Mouse (Mus musculus): Measurements from ENCODE around the gene Inpp4b. TPM values are rescaled to one million over a fixed set of nuclear protein-coding genes. Genes with fewer than 3 reads are reported as not detected.

Gene Inpp4b
- polyA plus RNA-seq, 1 experiment: 22.6 TPM

DNA sequence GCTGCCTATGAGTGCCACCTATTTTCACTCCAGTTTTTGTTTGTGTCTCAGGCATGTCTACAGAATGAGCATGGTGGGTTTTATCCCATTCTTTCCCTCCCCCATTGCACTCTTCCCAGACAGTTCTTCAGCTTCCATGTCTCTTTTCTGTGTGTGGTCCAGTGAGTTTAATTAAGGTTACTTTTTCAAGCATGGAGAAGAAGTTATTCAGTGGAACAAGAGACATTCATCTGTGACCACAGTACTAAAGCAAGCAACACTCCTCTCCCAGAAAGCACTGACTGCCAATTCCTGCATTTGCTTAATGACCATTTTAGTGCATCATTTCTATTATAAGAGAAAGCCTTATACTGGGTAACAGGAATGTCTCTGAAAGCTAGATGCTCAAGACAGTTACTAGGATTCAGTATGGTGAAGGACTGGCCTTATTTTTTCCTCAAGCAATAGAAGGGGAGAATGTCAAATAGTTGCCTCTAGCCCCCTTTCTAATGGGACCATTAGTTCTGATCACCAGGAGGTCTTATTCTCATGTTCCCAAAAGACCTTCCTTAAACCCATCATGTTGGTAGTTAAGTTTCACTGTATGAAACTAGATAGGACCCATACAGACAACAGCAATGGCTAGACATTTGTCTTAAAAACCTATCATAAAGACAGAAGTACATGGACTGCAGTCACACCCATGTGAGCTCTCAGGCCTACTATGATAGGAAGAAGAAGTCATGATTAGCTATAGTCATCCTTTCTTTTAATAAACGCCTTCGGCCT lies 147.7 kb downstream of the Inpp4b start:
- no peak for DNase-seq
- Histone ChIP-seq H3K36me3 (ENCODE audit: control insufficient read depth, insufficient read depth, low read length) (no peaks in the 10 kb centered on the region), H3K27me3 (ENCODE audit: control insufficient read depth, insufficient read depth, low read length) (no peaks in the 10 kb centered on the region), H3K4me1 (replicated peaks; ENCODE audit: control insufficient read depth, insufficient read depth, low read length) (peaks cover 3% of the 10 kb centered on the region), H3K4me3 (ENCODE audit: control insufficient read depth, insufficient read depth, low read length) (no peak overlapping the region), H3K27ac (ENCODE audit: control insufficient read depth, insufficient read depth, low read length) (no peak overlapping the region)
- WGBS: 94% methylated on average over 2 of the region's 2 CpGs
- no peak for TF ChIP-seq POLR2A (IDR thresholded peaks at IDR 0.05; ENCODE audit: control insufficient read depth, extremely low read depth, insufficient read depth, low read length, poor library complexity)
- no peak for TF ChIP-seq CTCF (IDR thresholded peaks at IDR 0.05; ENCODE audit: borderline replicate concordance, control insufficient read depth, extremely low read depth, insufficient read depth, low read length, poor library complexity)

DNA sequence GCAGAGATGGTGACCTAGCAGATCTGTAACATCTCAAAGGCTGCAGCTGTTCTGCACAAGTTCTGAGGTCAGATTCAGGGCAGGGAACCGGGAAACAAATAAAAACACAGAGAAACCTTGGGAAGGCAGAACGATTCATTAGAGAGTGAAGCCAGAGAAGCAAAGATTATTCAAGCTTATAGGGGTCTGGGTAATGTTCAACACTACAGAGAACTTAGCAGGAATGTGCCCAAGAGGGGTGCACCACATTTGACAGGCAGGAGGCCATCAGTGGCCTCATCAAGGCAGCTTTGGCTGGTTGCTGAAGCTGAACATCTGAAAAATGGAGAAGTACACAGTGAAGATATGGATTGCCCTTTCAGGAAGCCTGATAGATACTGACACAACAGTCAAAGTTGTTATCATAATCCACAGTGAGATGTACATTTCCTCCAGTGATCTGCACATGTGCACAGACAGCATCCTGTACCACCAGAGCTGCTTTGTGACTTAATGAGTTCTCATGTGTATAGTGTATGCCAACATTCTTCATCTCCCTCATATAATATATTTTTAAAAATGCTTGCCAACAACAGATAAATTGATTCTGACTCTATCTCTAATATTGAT lies 148.8 kb downstream of the Inpp4b start:
- peaks cover 3% of the 10 kb centered on the region for H3K4me1 ChIP-seq (replicated peaks; ENCODE audit: control insufficient read depth, insufficient read depth, low read length)
- no peak overlapping the region for H3K4me3 ChIP-seq (ENCODE audit: control insufficient read depth, insufficient read depth, low read length)
- TF ChIP-seq POLR2A (IDR thresholded peaks at IDR 0.05; ENCODE audit: control insufficient read depth, extremely low read depth, insufficient read depth, low read length, poor library complexity): no peak
- TF ChIP-seq CTCF (IDR thresholded peaks at IDR 0.05; ENCODE audit: borderline replicate concordance, control insufficient read depth, extremely low read depth, insufficient read depth, low read length, poor library complexity): no peak
- no peaks in the 10 kb centered on the region for H3K27me3 ChIP-seq (ENCODE audit: control insufficient read depth, insufficient read depth, low read length)
- DNase-seq: no peak
- no peaks in the 10 kb centered on the region for H3K36me3 ChIP-seq (ENCODE audit: control insufficient read depth, insufficient read depth, low read length)
- H3K27ac ChIP-seq (ENCODE audit: control insufficient read depth, insufficient read depth, low read length): peak overlapping the region; percentile 79
- WGBS: 83% methylated on average over 2 of the region's 2 CpGs

DNA sequence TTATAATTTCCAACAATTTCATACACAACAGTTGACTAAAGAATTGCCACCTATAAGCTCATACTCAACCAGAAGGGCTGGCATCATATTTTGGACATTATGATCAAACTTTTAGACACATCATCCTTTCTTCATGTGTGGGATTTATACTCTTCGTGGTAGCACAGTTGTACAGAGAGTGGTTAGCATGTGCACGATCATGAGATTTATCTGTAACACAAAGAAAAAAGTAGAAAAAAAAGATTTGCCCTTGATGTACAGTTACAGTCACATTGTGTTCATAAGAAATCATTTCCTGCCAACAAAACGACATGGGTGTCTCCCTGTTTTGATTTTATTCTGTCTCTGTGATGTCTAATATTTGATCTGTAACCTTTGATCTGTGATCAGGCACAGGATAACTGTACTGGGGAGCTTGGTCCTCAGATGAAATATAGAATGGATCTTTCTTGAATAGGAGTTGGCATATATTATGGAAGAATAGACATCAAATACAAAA lies 149.4 kb downstream of the Inpp4b start:
- no peak overlapping the region for H3K27ac ChIP-seq (ENCODE audit: control insufficient read depth, insufficient read depth, low read length)
- peaks cover 6% of the 10 kb centered on the region for H3K4me1 ChIP-seq (replicated peaks; ENCODE audit: control insufficient read depth, insufficient read depth, low read length)
- TF ChIP-seq CTCF (IDR thresholded peaks at IDR 0.05; ENCODE audit: borderline replicate concordance, control insufficient read depth, extremely low read depth, insufficient read depth, low read length, poor library complexity) (no peak), POLR2A (IDR thresholded peaks at IDR 0.05; ENCODE audit: control insufficient read depth, extremely low read depth, insufficient read depth, low read length, poor library complexity) (no peak)
- no peaks in the 10 kb centered on the region for H3K36me3 ChIP-seq (ENCODE audit: control insufficient read depth, insufficient read depth, low read length)
- 27% methylated on average over 3 of the region's 3 CpGs for WGBS
- DNase-seq: no peak
- no peak overlapping the region for H3K4me3 ChIP-seq (ENCODE audit: control insufficient read depth, insufficient read depth, low read length)
- no peaks in the 10 kb centered on the region for H3K27me3 ChIP-seq (ENCODE audit: control insufficient read depth, insufficient read depth, low read length)

DNA sequence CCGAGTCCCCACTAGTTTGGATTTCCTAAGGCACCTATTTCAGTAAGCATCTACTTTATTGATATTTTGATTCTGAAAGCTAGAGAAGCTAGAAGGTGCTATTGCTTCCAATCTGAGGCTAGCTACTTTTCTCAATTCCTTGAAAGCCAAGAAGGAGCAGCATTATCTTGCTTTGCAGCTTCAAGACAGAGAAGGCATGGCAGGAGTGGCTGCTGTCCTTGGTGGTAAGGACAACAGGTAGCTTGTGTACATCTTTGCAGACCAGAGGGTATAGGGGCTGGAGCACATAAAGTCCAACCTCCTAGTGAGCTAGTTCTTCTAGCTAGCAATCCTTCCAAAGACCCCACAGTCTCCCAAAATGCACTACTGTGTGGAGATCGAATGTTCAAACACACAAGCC lies 152.5 kb downstream of the Inpp4b start:
- DNase-seq: no peak
- no peak overlapping the region for H3K27ac ChIP-seq (ENCODE audit: control insufficient read depth, insufficient read depth, low read length)
- peaks cover 11% of the 10 kb centered on the region for H3K4me1 ChIP-seq (replicated peaks; ENCODE audit: control insufficient read depth, insufficient read depth, low read length)
- WGBS: 98% methylated on average over 2 of the region's 2 CpGs
- H3K4me3 ChIP-seq (ENCODE audit: control insufficient read depth, insufficient read depth, low read length): no peak overlapping the region
- no peaks in the 10 kb centered on the region for H3K27me3 ChIP-seq (ENCODE audit: control insufficient read depth, insufficient read depth, low read length)
- H3K36me3 ChIP-seq (ENCODE audit: control insufficient read depth, insufficient read depth, low read length): no peaks in the 10 kb centered on the region
- no peak for TF ChIP-seq CTCF (IDR thresholded peaks at IDR 0.05; ENCODE audit: borderline replicate concordance, control insufficient read depth, extremely low read depth, insufficient read depth, low read length, poor library complexity)

DNA sequence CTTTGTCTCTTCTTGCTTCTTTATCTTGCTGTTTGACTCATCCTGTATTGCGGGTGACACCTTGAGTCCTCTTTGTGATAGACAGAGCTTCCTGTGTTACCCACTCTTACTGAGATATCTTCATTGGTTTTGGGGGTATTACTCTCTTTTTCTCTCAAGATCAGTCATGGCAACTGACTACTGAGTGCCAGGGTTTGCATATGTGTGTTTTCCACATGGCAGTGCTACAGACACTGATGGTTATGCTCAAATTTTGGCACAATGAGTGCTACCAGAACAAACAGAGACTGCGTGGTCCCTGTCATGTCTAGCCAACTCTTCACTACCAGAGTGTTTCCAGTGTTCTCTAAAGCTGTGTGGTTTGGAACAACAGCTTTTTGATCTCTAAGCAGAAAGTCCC lies 155.3 kb downstream of the Inpp4b start:
- WGBS: 76% methylated on average over 2 of the region's 2 CpGs
- Histone ChIP-seq H3K4me3 (ENCODE audit: control insufficient read depth, insufficient read depth, low read length) (no peak overlapping the region), H3K27me3 (ENCODE audit: control insufficient read depth, insufficient read depth, low read length) (no peaks in the 10 kb centered on the region), H3K4me1 (replicated peaks; ENCODE audit: control insufficient read depth, insufficient read depth, low read length) (peaks cover 8% of the 10 kb centered on the region), H3K36me3 (ENCODE audit: control insufficient read depth, insufficient read depth, low read length) (no peaks in the 10 kb centered on the region), H3K27ac (ENCODE audit: control insufficient read depth, insufficient read depth, low read length) (no peak overlapping the region)
- no peak for TF ChIP-seq CTCF (IDR thresholded peaks at IDR 0.05; ENCODE audit: borderline replicate concordance, control insufficient read depth, extremely low read depth, insufficient read depth, low read length, poor library complexity)
- no peak for TF ChIP-seq POLR2A (IDR thresholded peaks at IDR 0.05; ENCODE audit: control insufficient read depth, extremely low read depth, insufficient read depth, low read length, poor library complexity)
- DNase-seq: no peak

DNA sequence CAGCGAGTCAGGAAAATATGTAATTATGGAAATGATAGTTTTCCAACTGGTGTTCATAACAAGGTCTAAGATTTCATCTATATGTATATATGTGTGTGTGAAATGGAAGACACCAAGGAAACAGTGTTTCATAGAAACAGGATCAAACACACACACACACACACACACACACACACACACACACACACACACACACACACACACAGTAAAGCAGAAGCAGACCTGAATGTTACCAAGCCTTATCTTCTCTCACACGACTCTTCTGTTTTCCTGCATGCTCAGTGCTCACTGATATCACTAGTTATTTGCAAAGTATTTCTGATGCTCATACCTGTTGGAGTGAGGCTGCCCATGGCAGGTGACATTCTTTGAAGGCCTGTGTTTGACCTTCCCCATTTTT lies 159.9 kb downstream of the Inpp4b start:
- Histone ChIP-seq H3K27me3 (ENCODE audit: control insufficient read depth, insufficient read depth, low read length) (no peaks in the 10 kb centered on the region), H3K36me3 (ENCODE audit: control insufficient read depth, insufficient read depth, low read length) (no peaks in the 10 kb centered on the region), H3K27ac (ENCODE audit: control insufficient read depth, insufficient read depth, low read length) (no peak overlapping the region; the same call in 1 of the 2 replicates), H3K4me1 (replicated peaks; ENCODE audit: control insufficient read depth, insufficient read depth, low read length) (peaks cover under 1% of the 10 kb centered on the region; the same call in 1 of the 2 replicates), H3K4me3 (ENCODE audit: control insufficient read depth, insufficient read depth, low read length) (no peak overlapping the region)
- no peak for TF ChIP-seq CTCF (IDR thresholded peaks at IDR 0.05; ENCODE audit: borderline replicate concordance, control insufficient read depth, extremely low read depth, insufficient read depth, low read length, poor library complexity)
- no peak for TF ChIP-seq POLR2A (IDR thresholded peaks at IDR 0.05; ENCODE audit: control insufficient read depth, extremely low read depth, insufficient read depth, low read length, poor library complexity)
- no peak for DNase-seq
- 91% methylated on average over 2 of the region's 2 CpGs for WGBS
